Mouse (Mus musculus): ENCODE measurements around the gene Tnfsf14.

The Tnfsf14 gene

DNA sequence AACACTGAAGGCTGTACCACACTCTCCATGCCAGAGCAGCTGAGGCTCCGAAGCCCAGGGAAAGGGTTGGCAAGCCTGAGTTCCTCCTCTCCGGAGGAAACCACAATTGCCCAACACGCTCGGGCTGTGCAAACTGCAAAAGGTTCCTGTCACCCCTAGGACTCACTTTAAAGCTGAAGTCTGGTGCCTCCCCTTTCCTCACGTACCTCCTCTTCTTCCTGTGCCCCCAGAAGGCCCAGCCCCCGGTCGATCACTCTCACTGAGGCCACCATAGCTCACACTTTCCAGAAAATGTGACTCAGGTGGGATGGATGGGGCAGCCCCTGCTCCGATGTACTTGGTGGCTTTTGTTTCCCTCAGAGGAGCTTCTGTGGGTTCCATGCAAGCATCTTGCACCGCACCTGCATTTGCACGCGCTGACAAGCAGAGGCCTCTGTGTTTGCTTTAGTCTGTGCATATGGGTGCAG, at the start of gene Tnfsf14:
Gene Tnfsf14, minus strand, starts transcription at position 137 of the 467 bp plus-strand sequence.
- DNase-seq: no peak

DNA sequence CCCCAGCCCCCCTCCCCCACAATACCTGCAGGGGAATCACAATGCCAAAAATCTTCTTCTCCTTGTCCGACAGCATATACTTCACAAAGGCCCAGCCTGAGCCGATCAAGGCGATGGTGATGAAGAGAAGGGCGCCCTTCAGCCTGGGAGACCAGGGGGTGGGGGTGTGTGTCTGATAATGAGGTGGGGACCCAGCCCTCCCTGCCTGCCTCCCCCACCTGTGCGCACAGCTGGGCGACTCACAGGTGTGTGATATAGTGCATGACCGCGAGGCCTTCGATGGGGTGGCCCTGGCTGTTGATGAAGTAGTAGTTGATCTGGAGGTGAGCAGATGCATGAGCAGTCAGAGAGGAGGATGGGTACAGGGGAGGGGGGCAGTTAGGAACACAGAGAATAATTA, 43.2 kb upstream of the Tnfsf14 start:
- DNase-seq: no peak

DNA sequence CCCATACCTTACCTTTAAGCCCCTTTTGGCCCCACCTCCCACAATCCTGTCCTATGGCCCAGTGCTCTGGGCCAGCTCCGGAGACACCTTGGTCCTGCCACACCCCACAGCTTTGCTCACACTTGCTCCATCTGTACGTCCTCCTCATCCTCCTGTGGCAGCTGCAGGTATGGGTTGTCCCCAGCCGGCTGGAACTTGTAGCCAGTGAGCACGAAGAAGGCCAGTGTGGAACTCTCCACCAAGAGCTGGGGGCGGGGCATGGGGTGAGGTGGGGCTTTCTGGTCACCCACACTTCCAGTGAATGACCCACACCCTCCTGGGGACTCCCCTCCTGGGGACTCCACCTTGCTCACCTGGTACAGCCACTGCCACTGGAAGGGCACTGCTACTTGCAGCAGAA, 41.8 kb upstream of the Tnfsf14 start:
- DNase-seq: no peak

DNA sequence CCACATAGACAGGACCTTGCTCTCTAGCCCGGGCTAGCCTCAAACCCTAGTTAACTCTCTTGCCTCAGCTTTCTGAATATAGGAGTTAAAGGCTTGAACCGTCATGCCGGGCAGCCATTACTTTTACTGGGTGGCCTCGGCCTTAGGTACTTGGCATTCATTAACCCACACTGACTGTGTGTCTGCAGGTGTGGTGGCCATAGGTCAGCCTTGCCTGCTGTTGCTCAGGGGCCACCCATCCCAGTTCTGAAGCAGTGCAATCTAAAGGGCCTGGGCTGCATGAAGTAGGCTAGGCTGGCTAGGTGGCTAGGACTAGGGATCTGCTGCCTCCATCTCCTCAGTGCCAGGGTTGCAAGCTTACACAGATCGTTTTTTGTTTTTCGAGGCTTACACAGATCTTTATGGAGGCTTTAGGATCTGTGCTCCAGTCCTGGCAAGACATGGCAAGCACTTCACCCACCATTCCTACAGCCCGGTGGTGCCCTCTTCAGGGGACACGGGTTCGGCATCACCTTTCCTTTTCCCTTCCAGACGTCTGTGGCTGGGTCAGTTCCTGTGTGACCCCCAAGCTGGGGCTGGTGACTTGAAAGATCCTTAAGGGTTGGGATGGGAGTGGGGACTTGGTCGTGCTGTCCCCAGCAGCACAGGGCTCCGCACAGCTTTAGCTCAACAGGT, 40.4 kb upstream of the Tnfsf14 start:
- peak; percentile 69 to 73 for DNase-seq

GRCm38 (mm10) chr17:57233038-57233437, 39.1 kb upstream of the Tnfsf14 start:
- DNase-seq: peak; percentile 89 to 93

- DNase-seq: no peak
Observed at GRCm38 (mm10) chr17:57232200-57232599, 38.2 kb upstream of the Tnfsf14 start.

DNA sequence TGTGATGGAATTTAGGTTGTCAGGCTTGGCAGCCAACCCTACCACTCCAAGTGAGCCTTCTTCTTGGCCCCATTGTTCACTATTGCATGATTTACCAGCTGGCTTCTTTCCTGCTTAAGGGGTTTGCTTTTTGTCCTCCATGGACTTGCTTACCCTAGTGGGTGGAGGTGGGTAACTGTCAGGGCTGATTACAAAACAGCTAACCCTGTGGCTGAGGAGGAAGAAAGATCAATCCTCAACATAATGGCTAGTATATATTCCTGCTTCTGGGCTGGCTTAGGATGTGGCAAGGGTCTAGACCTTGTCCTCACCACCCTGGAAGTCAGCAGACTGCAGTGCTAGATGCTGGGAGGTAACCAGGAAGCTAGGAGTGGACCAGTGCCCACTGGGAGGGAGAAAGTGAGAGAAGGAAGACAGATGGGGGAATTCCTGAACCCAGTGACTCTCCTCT, 37.4 kb upstream of the Tnfsf14 start:
- DNase-seq: peak in 1 of 2 experiments; percentile 54

DNA sequence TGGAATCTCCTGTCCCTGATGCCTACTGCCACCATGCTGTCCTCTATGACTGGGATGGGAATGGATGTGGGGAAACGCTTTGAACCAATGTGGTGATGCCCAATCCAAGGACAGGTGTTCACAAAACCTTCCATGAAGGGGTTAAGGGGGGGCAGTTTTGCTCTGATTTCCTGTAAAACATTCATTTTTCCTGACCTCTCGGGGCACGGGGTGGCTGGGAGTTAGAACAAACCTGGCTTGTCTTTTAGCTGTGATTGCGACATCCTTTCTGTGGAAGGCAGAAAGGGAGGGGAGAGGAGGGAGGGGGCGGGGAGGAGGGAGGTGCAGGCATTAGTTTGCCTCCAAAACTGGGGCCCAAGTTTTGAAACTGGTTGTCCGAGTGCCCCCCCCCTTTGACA, 36.8 kb upstream of the Tnfsf14 start:
- peak; percentile 67 to 79 for DNase-seq

DNA sequence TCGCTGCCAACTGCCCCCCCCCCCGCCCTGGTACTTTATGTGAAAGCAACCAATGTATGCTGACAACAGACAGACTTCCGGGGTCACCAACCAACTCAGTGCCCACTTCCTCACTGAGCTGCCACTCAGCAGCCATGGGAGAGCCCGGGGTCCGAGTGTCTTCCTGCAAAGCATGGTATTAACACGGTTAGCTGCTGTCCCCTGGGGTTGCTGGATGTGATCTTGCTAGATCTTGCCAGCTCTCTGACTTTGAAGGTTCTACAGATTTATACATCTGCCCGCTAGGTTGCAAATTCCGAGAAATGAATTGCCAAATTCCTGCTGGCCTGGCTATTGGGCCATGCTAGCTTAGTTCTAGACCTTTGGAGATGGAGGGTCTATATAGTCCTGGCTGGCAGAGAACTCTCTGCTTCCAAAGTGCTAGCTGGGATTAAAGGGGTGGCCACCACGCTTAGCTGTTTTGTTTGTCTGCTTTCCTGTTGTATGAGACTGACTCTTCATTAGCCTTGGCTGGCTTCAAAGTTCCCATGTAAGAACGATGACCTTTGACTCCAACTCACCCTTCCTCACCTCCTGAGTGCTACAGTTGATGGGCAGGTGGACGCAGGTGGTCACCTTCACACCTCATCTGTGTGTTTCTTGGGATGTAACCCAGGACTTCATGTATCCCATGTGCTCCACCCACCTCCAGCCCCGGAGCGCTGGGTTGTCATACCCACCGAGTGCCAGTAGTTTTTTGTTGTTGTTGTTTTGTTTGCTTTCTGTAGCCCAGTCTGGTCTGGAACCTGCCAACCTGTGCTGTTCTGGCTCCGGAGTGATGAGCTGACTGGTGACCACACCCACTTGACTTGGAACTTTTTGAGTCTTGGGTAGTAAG, 36.1 kb upstream of the Tnfsf14 start:
- peak in 1 of 2 experiments; percentile 39 for DNase-seq

DNA sequence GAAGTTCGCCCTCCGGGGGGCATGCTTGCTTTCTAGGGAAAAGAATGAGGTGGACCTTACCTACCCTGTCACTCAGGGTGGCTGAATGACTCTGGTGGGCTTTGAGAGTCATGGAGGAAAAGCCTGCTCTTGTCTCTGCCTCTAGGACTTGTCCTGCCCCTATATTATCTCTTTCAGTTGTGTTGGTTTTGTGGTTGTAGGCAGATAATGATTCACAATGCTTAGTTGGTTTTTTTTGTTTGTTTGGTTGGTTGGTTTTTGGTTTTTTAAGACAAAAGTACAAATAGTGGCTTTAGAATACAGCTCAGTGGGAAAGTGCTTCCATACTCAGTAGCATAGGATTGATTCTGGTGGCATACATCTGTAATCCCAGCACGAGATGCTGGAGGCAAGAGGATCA, 34.9 kb upstream of the Tnfsf14 start:
- DNase-seq: no peak

DNA sequence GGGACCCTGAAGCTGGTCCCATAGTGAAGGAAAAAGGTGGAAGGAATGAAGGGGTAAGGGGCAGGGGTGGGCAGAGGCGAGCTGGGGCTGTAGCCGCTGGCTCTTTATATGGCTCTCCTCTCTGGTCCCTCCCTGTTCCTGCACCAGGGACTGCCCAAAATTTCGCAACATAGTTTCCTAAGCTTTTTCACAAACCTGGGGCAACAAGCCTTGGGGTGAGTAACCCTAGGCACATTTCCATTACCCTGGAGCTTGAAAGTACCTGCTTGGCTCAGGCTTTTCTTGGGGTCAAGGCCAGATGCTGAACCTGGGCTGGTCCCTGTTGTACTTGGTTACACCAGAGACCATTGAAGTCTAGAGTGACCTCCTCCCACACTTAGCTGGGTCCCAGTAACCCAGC, 34.0 kb upstream of the Tnfsf14 start, which contains the start of gene C3:
Gene C3, minus strand, starts transcription at position 123 of the 400 bp plus-strand sequence.
- peak; percentile 66 to 67 for DNase-seq

GRCm38 (mm10) chr17:57227468-57227867, 33.5 kb upstream of the Tnfsf14 start:
- no peak for DNase-seq

GRCm38 (mm10) chr17:57223313-57223712, 29.3 kb upstream of the Tnfsf14 start:
- no peak for DNase-seq

DNA sequence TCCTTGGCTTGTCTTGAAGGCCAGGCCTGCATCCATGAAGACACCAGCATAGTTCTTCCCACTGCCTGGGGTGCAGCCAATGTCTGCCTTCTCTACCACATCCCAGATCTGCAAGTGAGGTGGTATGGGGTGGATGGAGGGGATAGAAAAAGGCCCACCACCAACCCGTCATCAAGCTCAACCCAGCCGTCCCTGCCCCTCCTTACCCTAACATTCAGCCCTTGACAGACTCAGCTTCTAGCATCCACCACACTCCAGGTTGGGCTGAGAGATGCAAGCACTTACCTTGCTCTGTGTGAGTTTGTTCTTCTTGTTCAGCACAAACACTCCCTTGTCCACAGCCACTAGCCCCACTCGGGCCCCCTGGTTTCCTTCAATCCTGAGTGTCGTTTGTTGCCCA, 27.9 kb upstream of the Tnfsf14 start:
- no peak for DNase-seq

DNA sequence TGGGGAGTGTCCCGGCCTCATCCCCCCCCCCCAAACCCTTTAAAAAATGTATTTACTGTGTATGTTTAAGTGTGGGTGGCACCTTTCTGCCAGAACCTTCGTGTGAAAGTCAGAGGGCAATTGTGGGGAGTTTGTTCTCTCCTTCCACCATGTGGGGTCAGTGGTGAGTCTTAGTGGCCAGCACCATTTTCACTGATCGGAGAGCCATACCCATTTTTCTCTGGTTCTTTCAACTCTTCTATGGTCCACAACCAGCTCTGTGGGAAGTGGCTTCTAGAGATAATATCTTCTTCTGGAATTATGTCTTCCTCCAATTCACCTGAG, 25.9 kb upstream of the Tnfsf14 start:
- peak; percentile 59 to 76 for DNase-seq

DNA sequence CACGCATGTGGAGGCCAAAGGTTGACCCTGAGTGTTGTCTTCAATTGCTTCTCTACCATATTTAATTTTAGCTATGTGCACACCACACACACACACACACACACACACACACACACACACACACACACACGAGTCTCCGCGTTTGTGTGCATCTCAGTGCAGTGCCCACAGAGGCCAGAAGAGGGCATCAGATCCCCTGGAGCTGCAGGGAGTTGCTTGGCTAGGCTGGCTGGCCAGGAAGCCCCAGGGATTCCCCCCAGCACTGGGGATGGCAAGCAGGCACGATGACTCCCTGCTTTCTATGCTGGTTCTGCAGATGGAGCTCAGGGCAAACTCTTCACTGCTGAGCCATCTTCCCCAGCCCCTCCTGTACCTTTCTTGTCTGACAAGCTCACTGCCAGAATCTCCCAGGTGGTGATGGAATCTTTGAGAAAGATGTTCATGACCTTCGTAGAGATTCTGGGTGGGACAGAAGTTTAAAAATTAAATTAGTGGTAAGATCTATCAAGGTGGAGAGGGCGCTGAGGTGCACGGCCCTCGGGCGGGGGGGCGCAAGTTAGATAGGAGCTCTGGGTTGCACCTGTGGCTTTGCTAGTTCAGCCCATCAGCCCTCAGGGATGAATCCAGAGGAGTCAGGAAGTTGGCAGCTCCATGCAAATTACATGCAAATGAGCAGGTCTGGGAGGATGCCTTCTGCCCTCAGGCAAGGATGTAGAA, 25.3 kb upstream of the Tnfsf14 start:
- DNase-seq: peak; percentile 74 to 91

GRCm38 (mm10) chr17:57218335-57218900, 24.4 kb upstream of the Tnfsf14 start:
- no peak for DNase-seq

GRCm38 (mm10) chr17:57214676-57215387, 20.9 kb upstream of the Tnfsf14 start:
- peak in 1 of 2 experiments; percentile 38 for DNase-seq

- DNase-seq: no peak
Observed at GRCm38 (mm10) chr17:57211501-57211900, 17.5 kb upstream of the Tnfsf14 start.

GRCm38 (mm10) chr17:57209330-57209729, 15.4 kb upstream of the Tnfsf14 start:
- DNase-seq: peak in 1 of 2 experiments; percentile 35

- DNase-seq: peak; percentile 75 to 78
Observed at GRCm38 (mm10) chr17:57207938-57208337, 14.0 kb upstream of the Tnfsf14 start.

Data from kidney, postnatal 36 days (tissue).